Mouse (Mus musculus) ES-Bruce4 (cell line): ENCODE results near the gene Fdx1l. TPM values are rescaled to one million over a fixed set of nuclear protein-coding genes. Genes with fewer than 3 reads are reported as not detected.

Source experiments
- H3K27ac ChIP-seq: 2 replicates; pipeline ENCODE4 v1.5.1; 2012; ENCODE audit warnings: low read length, inconsistent platforms; ENCODE audit not compliant: insufficient read depth
- H3K27me3 ChIP-seq: 2 replicates; pipeline ENCODE4 v1.6.1; 2012; ENCODE audit warnings: mild to moderate bottlenecking, low read length, inconsistent platforms; ENCODE audit not compliant: control insufficient read depth, poor library complexity, insufficient read depth, severe bottlenecking
- H3K36me3 ChIP-seq: 2 replicates; pipeline ENCODE4 v1.6.1; 2012; ENCODE audit warnings: inconsistent platforms, mild to moderate bottlenecking, low read length, moderate library complexity; ENCODE audit not compliant: control insufficient read depth, poor library complexity, insufficient read depth, severe bottlenecking
- H3K4me1 ChIP-seq: one replicate; pipeline ENCODE4 v1.8.1; 2011; ENCODE audit warnings: low read length; ENCODE audit not compliant: control insufficient read depth, insufficient read depth
- H3K4me3 ChIP-seq: 2 replicates; pipeline ENCODE4 v1.5.1; 2011; ENCODE audit warnings: low read depth, mild to moderate bottlenecking, low read length
- H3K9ac ChIP-seq: 2 replicates; pipeline ENCODE4 v1.6.1; 2012; ENCODE audit warnings: low read depth, mild to moderate bottlenecking, inconsistent platforms; ENCODE audit not compliant: poor library complexity, severe bottlenecking
- H3K9me3 ChIP-seq: replicated peaks from 2 replicates; pipeline ENCODE4 v1.6.1; 2012; ENCODE audit warnings: mild to moderate bottlenecking, low read length, inconsistent platforms; ENCODE audit not compliant: control insufficient read depth, poor library complexity, insufficient read depth, severe bottlenecking
- CTCF ChIP-seq: IDR thresholded peaks from one replicate; pipeline ENCODE4 v1.8.1; 2011; ENCODE audit warnings: low read depth, low read length
- EP300 ChIP-seq: IDR thresholded peaks from 2 replicates; pipeline ENCODE4 v1.6.1; 2011; ENCODE audit warnings: low read depth, low read length; ENCODE audit not compliant: insufficient read depth
- POLR2A ChIP-seq: IDR thresholded peaks from one replicate; pipeline ENCODE4 v1.8.1; 2011; ENCODE audit warnings: low read length; ENCODE audit not compliant: insufficient read depth
- polyA plus RNA-seq: library from polyadenylated mRNA; stranded (reverse); fragments of >200 nt; gene quantifications from 2 replicates; pipeline ENCODE4 v1.2.4, GENCODE M21; 2011; ENCODE audit warnings: low read depth; ENCODE audit not compliant: missing spikeins, insufficient read depth, insufficient read length

Fdx1l gene
- polyA plus RNA-seq, 1 experiment, result 38.8 TPM

DNA sequence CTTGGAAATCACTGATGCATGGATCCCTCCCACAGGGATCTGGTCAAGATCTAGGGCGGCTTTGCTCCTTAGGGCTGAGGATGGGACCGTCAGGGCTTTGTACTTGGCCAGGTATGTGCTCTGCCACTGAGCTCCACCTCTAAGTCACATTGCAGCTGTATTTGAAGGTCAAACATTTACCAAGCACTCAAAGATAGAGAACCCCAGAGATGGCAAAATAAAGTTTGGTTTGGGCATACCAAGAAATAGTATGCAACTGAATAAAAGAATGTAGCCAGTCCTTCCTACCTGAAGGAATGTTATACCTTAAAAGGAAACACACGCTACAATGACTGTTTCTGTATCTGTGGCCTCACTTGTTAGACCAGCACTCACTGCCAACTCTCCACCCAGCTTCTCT, 52.1 kb downstream of the Fdx1l start:
- H3K36me3 ChIP-seq, result peaks cover 19% of the 10 kb centered on the region
- TF ChIP-seq CTCF (no peak), EP300 (no peak), POLR2A (no peak)
- H3K27me3 ChIP-seq, result no peaks in the 10 kb centered on the region
- H3K4me1 ChIP-seq, result peaks cover 6% of the 10 kb centered on the region
- H3K4me3 ChIP-seq, result no peak overlapping the region
- H3K27ac ChIP-seq, result no peak overlapping the region
- no peak overlapping the region for H3K9ac ChIP-seq
- H3K9me3 ChIP-seq, result no peaks in the 10 kb centered on the region

DNA sequence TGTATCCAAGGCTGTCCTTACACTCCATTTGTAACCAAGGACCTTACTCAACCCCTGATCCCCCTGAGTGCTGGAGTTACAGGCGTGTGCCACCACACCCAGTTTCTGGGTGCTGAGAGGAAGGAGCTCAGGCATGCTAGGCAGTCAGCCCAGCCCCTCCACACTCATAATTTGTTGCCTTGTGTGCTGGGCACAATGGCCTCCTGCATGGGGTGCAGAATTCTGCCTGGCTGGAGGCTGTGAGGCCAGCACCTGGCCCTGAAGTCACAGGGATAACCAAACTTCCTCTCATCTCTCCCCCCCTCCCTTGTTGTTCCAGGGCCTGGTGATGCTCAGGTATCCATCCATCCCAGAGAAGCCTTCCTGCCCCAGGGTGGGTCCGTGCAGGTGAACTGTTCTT, 54.8 kb downstream of the Fdx1l start:
- TF ChIP-seq POLR2A (no peak), EP300 (no peak), CTCF (no peak)
- no peak overlapping the region for H3K27ac ChIP-seq
- no peaks in the 10 kb centered on the region for H3K27me3 ChIP-seq

More for the DNA sequence above, 54.8 kb downstream of the Fdx1l start:
- peaks cover 16% of the 10 kb centered on the region for H3K36me3 ChIP-seq
- H3K9me3 ChIP-seq, result no peaks in the 10 kb centered on the region
- peaks cover 3% of the 10 kb centered on the region for H3K4me1 ChIP-seq
- no peak overlapping the region for H3K9ac ChIP-seq
- H3K4me3 ChIP-seq, result no peak overlapping the region

Other genes with a start within 250 kb of the Fdx1l start
- 20.5 and 23.9 TPM in 2 replicates for gene A230050P20Rik, start 205.0 kb downstream of the Fdx1l start, polyA plus RNA-seq
- gene Angptl6, start 193.9 kb downstream of the Fdx1l start, polyA plus RNA-seq, result 1.3 and 2.0 TPM in 2 replicates
- 76.9 and 81.2 TPM in 2 replicates for gene Ppan, start 185.4 kb downstream of the Fdx1l start, polyA plus RNA-seq
- gene Eif3g, start 175.0 kb downstream of the Fdx1l start, polyA plus RNA-seq, result 206 and 216 TPM in 2 replicates
- gene Dnmt1, start 113.7 kb downstream of the Fdx1l start, polyA plus RNA-seq, result 115 and 120 TPM in 2 replicates
- gene S1pr2, start 96.8 kb downstream of the Fdx1l start, polyA plus RNA-seq, result 14.1 and 19.9 TPM in 2 replicates
- 45.1 and 50.9 TPM in 2 replicates for gene Mrpl4, start 70.9 kb downstream of the Fdx1l start, polyA plus RNA-seq
- gene Icam1, start 57.6 kb downstream of the Fdx1l start, polyA plus RNA-seq, result 24.9 and 25.7 TPM in 2 replicates
- gene Icam4, start 44.2 kb downstream of the Fdx1l start, polyA plus RNA-seq, result 1.3 TPM in 1 of 2 replicates, not detected in the other
- 0.94 and 1.3 TPM in 2 replicates for gene Icam5, start 41.5 kb downstream of the Fdx1l start, polyA plus RNA-seq
- gene Zglp1, start 6.5 kb downstream of the Fdx1l start, polyA plus RNA-seq, result 2.5 TPM in 1 of 2 replicates, not detected in the other
- 1.0 and 1.4 TPM in 2 replicates for gene Gm49373, start 518 bp downstream of the Fdx1l start, polyA plus RNA-seq
- gene Gm38431, start 18.4 kb upstream of the Fdx1l start, polyA plus RNA-seq, result 4.7 and 6.3 TPM in 2 replicates
- gene Raver1, start 18.4 kb upstream of the Fdx1l start, polyA plus RNA-seq, result 60.7 and 61.9 TPM in 2 replicates
- 15.5 and 17.8 TPM in 2 replicates for gene Tyk2, start 57.6 kb upstream of the Fdx1l start, polyA plus RNA-seq
- 164 and 171 TPM in 2 replicates for gene Cdc37, start 76.4 kb upstream of the Fdx1l start, polyA plus RNA-seq
- 9.5 and 10.4 TPM in 2 replicates for gene Pde4a, start 92.1 kb upstream of the Fdx1l start, polyA plus RNA-seq
- 19.5 and 19.6 TPM in 2 replicates for gene Keap1, start 165.7 kb upstream of the Fdx1l start, polyA plus RNA-seq
- gene S1pr5, start 174.8 kb upstream of the Fdx1l start, polyA plus RNA-seq, result 0.40 and 0.44 TPM in 2 replicates
- 18.8 and 22.3 TPM in 2 replicates for gene Atg4d, start 191.7 kb upstream of the Fdx1l start, polyA plus RNA-seq
- 35.9 and 41.7 TPM in 2 replicates for gene Kri1, start 214.4 kb upstream of the Fdx1l start, polyA plus RNA-seq
- gene Cdkn2d, start 217.8 kb upstream of the Fdx1l start, polyA plus RNA-seq, result 11.6 and 12.4 TPM in 2 replicates
- gene Ap1m2, start 238.7 kb upstream of the Fdx1l start, polyA plus RNA-seq, result 83.3 and 87.8 TPM in 2 replicates
- gene Slc44a2, start 247.1 kb upstream of the Fdx1l start, polyA plus RNA-seq, result 64.9 and 66.4 TPM in 2 replicates